Mouse (Mus musculus): ENCODE data around the gene Gtf3c2. TPM values are rescaled to one million over a fixed set of nuclear protein-coding genes. Genes with fewer than 3 reads are reported as not detected.

The Gtf3c2 gene
- total and polyA plus RNA-seq, 2 experiments from 2014 or later, result 49.8 to 52.9 TPM

DNA sequence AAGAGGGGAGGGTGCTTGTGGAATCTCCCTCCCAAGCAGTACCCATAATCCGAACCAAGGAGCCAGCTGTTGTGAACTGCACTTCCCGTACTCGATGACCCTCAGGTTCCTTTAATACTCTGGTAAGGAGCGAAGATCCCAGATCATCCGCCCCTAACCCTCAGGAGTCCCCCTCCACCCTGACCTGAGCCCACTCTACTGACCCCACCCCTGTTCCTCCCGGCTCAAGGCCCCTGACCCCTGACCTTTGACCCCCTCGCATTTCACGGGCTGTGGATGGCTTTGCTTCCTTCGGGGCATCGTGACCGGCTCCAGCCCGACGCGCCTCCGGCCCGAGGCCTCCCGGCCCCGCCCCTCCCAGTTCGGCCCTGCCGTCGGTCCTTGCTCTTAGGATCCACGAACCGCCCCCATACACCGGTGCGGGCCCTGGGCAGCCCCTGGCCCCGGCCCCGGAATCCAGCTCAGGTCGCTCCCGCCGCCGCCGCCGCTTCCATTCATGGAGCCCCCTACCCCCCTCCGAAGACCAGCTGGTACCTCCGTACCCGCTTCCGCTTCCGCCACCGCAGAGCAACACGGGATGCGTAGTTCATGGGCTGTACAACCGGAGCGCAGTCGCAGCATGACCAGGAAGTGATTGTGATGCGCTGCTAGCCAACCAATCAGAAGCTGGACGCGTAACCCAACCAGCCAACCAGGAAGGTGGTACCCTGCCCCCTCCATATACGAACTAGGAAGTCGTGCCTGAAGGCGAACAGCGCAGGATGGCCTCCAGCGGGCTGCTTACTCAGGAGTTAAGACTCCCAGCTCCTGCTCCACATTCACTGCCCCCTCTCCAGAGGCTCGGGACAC lies 22.0 kb upstream of the Gtf3c2 start, which contains the start of gene Zfp513:
Gene Zfp513, minus strand, starts transcription at position 562 of the 849 bp plus-strand sequence.
- DNase-seq, result peak; percentile 99

GRCm38 (mm10) chr5:31201042-31201741 lies 21.2 kb upstream of the Gtf3c2 start:
- peaks cover 79% of the 10 kb centered on the region for H3K36me3 ChIP-seq (ENCODE audit: insufficient read depth)
- ATAC-seq (no peak), DNase-seq (no peak)
- peaks cover 6% of the 10 kb centered on the region; the same call in 1 of the 2 replicates for H3K4me1 ChIP-seq (ENCODE audit: insufficient read depth)
- peaks cover 4% of the 10 kb centered on the region; the same call in 1 of the 2 replicates for H3K9me3 ChIP-seq (ENCODE audit: low read length)
- WGBS, result 23% methylated on average over 13 of the region's 13 CpGs
- H3K4me2 ChIP-seq (ENCODE audit: low read depth), result peak overlapping the region; percentile 83
- TF ChIP-seq CTCF (IDR thresholded peaks at IDR 0.05; ENCODE audit: low read depth), result no peak
- H3K9ac ChIP-seq, result peak overlapping the region; percentile 92
- H3K27ac ChIP-seq (ENCODE audit: low read depth, low read length), result peak overlapping the region; percentile 85
- no peaks in the 10 kb centered on the region for H3K27me3 ChIP-seq (ENCODE audit: insufficient read depth, low read length)
- peak overlapping the region; percentile 83 for H3K4me3 ChIP-seq (ENCODE audit: low read depth, low read length)

More for the DNA sequence above, 22.0 kb upstream of the Gtf3c2 start, which contains the start of gene Zfp513:
- H3K9me3 ChIP-seq (ENCODE audit: low read length), result peaks cover 4% of the 10 kb centered on the region; the same call in 1 of the 2 replicates
- H3K27me3 ChIP-seq (ENCODE audit: insufficient read depth, low read length), result no peaks in the 10 kb centered on the region
- peaks cover 6% of the 10 kb centered on the region; the same call in 1 of the 2 replicates for H3K4me1 ChIP-seq (ENCODE audit: insufficient read depth)
- H3K36me3 ChIP-seq (ENCODE audit: insufficient read depth), result peaks cover 77% of the 10 kb centered on the region
- H3K4me3 ChIP-seq (ENCODE audit: low read depth, low read length), result peak within 1 kb of the TSS; percentile 83
- peak within 1 kb of the TSS; percentile 83 for H3K4me2 ChIP-seq (ENCODE audit: low read depth)
- ATAC-seq, result peak; percentile 98
- TF ChIP-seq CTCF (IDR thresholded peaks at IDR 0.05; ENCODE audit: low read depth), result no peak
- 2% methylated on average over 53 of the region's 53 CpGs for WGBS
- H3K27ac ChIP-seq (ENCODE audit: low read depth, low read length), result peak within 1 kb of the TSS; percentile 85
- H3K9ac ChIP-seq, result peak within 1 kb of the TSS; percentile 92

- no peak for DNase-seq
These were observed 20.4 kb upstream of the Gtf3c2 start for GRCm38 (mm10) chr5:31200327-31200768.

DNA sequence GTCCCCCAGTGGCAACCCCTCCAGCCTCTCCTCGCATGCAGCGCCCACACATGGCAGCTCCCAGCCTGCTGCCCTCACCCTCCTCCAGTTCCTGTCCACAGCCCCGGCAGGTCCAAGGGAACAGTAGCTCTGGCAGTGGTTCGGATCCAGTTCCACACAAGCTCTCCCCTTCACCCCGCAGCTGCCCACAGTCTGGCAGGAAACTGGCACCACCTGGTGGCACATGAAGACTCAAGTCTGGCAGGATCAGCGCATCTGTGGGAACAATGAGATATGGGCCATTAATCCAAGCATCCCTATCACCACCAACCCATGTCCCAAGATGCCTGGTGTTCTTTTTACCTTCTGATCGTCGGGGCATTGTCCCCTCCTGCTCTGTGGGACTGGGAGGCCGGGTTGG lies 19.9 kb upstream of the Gtf3c2 start:
- Histone ChIP-seq H3K36me3 (ENCODE audit: insufficient read depth) (peaks cover 81% of the 10 kb centered on the region), H3K4me1 (ENCODE audit: insufficient read depth) (peaks cover 6% of the 10 kb centered on the region; the same call in 1 of the 2 replicates)
- 76% methylated on average over 9 of the region's 9 CpGs for WGBS

More at GRCm38 (mm10) chr5:31200327-31200768, 20.4 kb upstream of the Gtf3c2 start:
- Histone ChIP-seq H3K9ac (no peak overlapping the region), H3K4me1 (ENCODE audit: insufficient read depth) (peaks cover 6% of the 10 kb centered on the region; the same call in 1 of the 2 replicates), H3K4me2 (ENCODE audit: low read depth) (0 out of 2 replicates have a peak overlapping the region, but pooled peaks have one; percentile 83), H3K4me3 (ENCODE audit: low read depth, low read length) (no peak overlapping the region), H3K36me3 (ENCODE audit: insufficient read depth) (peaks cover 81% of the 10 kb centered on the region), H3K9me3 (ENCODE audit: low read length) (peaks cover 4% of the 10 kb centered on the region; the same call in 1 of the 2 replicates), H3K27ac (ENCODE audit: low read depth, low read length) (0 out of 2 replicates have a peak overlapping the region, but pooled peaks have one; percentile 4), H3K27me3 (ENCODE audit: insufficient read depth, low read length) (no peaks in the 10 kb centered on the region)
- TF ChIP-seq CTCF (IDR thresholded peaks at IDR 0.05; ENCODE audit: low read depth), result no peak
- ATAC-seq, result no peak
- 93% methylated on average over 27 of the region's 27 CpGs for WGBS

DNA sequence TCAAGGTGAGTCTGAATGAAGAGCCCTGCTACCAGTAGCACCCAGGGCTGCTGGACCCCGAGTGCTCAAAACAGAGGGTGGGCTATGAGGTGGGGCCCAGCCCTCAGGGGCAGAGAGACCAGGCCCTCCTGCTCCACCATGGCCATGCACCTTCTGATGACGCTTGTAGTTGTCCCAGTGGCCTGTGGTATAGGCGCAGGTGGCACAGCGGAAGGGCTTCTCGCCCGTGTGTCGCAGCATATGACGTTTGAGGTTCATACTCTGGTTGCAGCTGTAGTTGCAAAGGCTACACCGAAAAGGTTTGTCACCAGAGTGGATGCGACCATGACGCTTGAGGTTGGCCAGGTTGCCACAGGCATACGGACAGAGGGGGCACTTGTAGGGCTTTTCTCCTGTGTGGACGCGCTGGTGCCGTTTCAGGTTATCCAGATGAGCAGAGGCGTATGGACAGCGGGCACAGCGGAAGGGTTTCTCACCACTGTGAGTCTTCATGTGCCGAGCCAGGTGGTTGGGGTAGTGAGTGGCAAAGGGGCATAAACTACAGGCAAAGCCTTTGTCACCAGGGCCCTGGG lies 19.5 kb upstream of the Gtf3c2 start:
- DNase-seq (no peak), ATAC-seq (no peak)
- Histone ChIP-seq H3K4me3 (ENCODE audit: low read depth, low read length) (no peak overlapping the region), H3K36me3 (ENCODE audit: insufficient read depth) (peaks cover 80% of the 10 kb centered on the region), H3K4me1 (ENCODE audit: insufficient read depth) (peaks cover 6% of the 10 kb centered on the region; the same call in 1 of the 2 replicates), H3K9me3 (ENCODE audit: low read length) (peaks cover 4% of the 10 kb centered on the region; the same call in 1 of the 2 replicates), H3K27me3 (ENCODE audit: insufficient read depth, low read length) (no peaks in the 10 kb centered on the region), H3K27ac (ENCODE audit: low read depth, low read length) (no peak overlapping the region), H3K4me2 (ENCODE audit: low read depth) (no peak overlapping the region), H3K9ac (no peak overlapping the region)
- no peak for TF ChIP-seq CTCF (IDR thresholded peaks at IDR 0.05; ENCODE audit: low read depth)
- WGBS, result 92% methylated on average over 19 of the region's 19 CpGs

More for the DNA sequence above, 19.9 kb upstream of the Gtf3c2 start:
- no peak for ATAC-seq
- peak; percentile 36 for TF ChIP-seq CTCF (IDR thresholded peaks at IDR 0.05; ENCODE audit: low read depth)
- Histone ChIP-seq H3K27me3 (ENCODE audit: insufficient read depth, low read length) (no peaks in the 10 kb centered on the region), H3K27ac (ENCODE audit: low read depth, low read length) (no peak overlapping the region), H3K9ac (no peak overlapping the region), H3K4me3 (ENCODE audit: low read depth, low read length) (no peak overlapping the region), H3K9me3 (ENCODE audit: low read length) (peaks cover 4% of the 10 kb centered on the region; the same call in 1 of the 2 replicates), H3K4me2 (ENCODE audit: low read depth) (no peak overlapping the region)
- no peak for DNase-seq

GRCm38 (mm10) chr5:31198616-31199320 lies 18.8 kb upstream of the Gtf3c2 start:
- 75% methylated on average over 5 of the region's 5 CpGs for WGBS
- no peak overlapping the region for H3K27ac ChIP-seq (ENCODE audit: low read depth, low read length)

More at GRCm38 (mm10) chr5:31198616-31199320, 18.8 kb upstream of the Gtf3c2 start:
- Histone ChIP-seq H3K4me3 (ENCODE audit: low read depth, low read length) (no peak overlapping the region), H3K27me3 (ENCODE audit: insufficient read depth, low read length) (no peaks in the 10 kb centered on the region), H3K4me1 (ENCODE audit: insufficient read depth) (peaks cover 9% of the 10 kb centered on the region; the same call in 1 of the 2 replicates), H3K4me2 (ENCODE audit: low read depth) (no peak overlapping the region), H3K36me3 (ENCODE audit: insufficient read depth) (peaks cover 73% of the 10 kb centered on the region), H3K9ac (no peak overlapping the region), H3K9me3 (ENCODE audit: low read length) (peaks cover 4% of the 10 kb centered on the region; the same call in 1 of the 2 replicates)
- TF ChIP-seq CTCF (IDR thresholded peaks at IDR 0.05; ENCODE audit: low read depth), result no peak
- ATAC-seq (no peak), DNase-seq (no peak)
